20 mouse cellular contexts compared by ENCODE assay signal in the genomic region with DNA sequence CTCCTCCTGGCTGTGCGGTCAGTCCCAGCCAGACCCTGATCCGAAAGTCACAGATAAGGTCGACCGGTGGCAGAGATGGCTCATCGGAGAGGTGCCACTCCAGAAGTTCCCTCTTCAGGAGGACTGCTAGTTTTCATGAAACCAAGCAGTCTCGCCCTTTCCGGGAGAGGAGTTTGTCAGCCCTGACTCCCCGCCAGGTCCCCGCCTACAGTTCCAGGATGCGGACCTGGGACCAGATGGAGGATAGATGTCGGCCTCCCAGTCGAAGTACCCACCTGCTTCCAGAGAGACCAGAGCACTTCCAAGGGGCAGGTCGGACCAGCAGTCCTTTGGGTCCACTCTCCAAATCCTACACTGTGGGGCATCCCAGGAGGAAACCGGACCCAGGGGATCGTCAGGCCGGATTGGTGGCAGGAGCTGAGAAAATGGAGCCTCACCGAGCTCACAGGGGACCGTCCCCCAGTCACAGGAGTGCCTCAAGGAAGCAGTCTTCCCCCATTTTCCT. TPM values are rescaled to one million over a fixed set of nuclear protein-coding genes. Genes with fewer than 3 reads are reported as not detected.
A peak's percentile ranks its signal among the peaks of the same experiment; 100 is the strongest.
DNase-seq lines count a peak whose midpoint lies in the region; ATAC-seq and TF ChIP-seq lines count a peak whose summit lies in the region.
"Had no signal": no experiment of that assay in that cellular context is flagged by ENCODE, and none has a peak within 500 bp of the region (broad histone marks: within the 10 kb centered on the region; RNA-seq: fewer than 3 reads in every experiment).

No protein-coding gene starts in this region.

- 56% methylated on average over 18 of the region's 18 CpGs for WGBS in heart, adult 2 months
- WGBS in heart, embryonic 11.5 days (ENCODE audit: insufficient replicate concordance): 81% methylated on average over 18 of the region's 18 CpGs
- WGBS in embryonic facial prominence, embryonic 13.5 days: 87% methylated on average over 18 of the region's 18 CpGs

- H3K4me1 ChIP-seq in heart, adult 2 months (ENCODE audit: control insufficient read depth, insufficient read depth, low read length): peaks cover 9% of the 10 kb centered on the region
- H3K4me1 ChIP-seq in heart, embryonic 11.5 days (ENCODE audit: control insufficient read depth, insufficient read depth, low read length): peaks cover 15% of the 10 kb centered on the region
- H3K4me1 ChIP-seq in ES-Bruce4 (ENCODE audit: control insufficient read depth, insufficient read depth, low read length): no peaks in the 10 kb centered on the region
- H3K4me1 ChIP-seq in embryonic facial prominence, embryonic 13.5 days: peaks cover 15% of the 10 kb centered on the region; the same call in 1 of the 2 replicates
- H3K4me1 ChIP-seq: limb, embryonic 13.5 days had no signal

- no peak overlapping the region for H3K9ac ChIP-seq in heart, adult 2 months (ENCODE audit: low read depth, low read length)
- H3K9ac ChIP-seq in heart, embryonic 11.5 days (ENCODE audit: low read depth, low read length): no peak overlapping the region
- H3K9ac ChIP-seq in ES-Bruce4 (ENCODE audit: low read depth, poor library complexity, severe bottlenecking): no peak overlapping the region
- H3K9ac ChIP-seq in embryonic facial prominence, embryonic 13.5 days: no peak overlapping the region
- H3K9ac ChIP-seq: forebrain, embryonic 12.5 days; limb, embryonic 13.5 days had no signal

- no peak overlapping the region for H3K4me3 ChIP-seq in heart, adult 2 months
- no peak overlapping the region for H3K4me3 ChIP-seq in heart, embryonic 11.5 days (ENCODE audit: low read depth, low read length)
- H3K4me3 ChIP-seq in ES-Bruce4 (ENCODE audit: low read depth, low read length): peak overlapping the region; percentile 15
- H3K4me3 ChIP-seq in embryonic facial prominence, embryonic 13.5 days: no peak overlapping the region
- H3K4me3 ChIP-seq: forebrain, embryonic 12.5 days; limb, embryonic 13.5 days had no signal

- H3K27me3 ChIP-seq in heart, adult 2 months (ENCODE audit: control insufficient read depth, insufficient read depth, low read length): 0 out of 2 replicates have a peak, but pooled peaks cover 1% of the 10 kb centered on the region
- H3K27me3 ChIP-seq in heart, embryonic 11.5 days (ENCODE audit: control insufficient read depth, insufficient read depth, low read length): no peaks in the 10 kb centered on the region
- H3K27me3 ChIP-seq in ES-Bruce4 (ENCODE audit: control insufficient read depth, insufficient read depth, low read length, poor library complexity, severe bottlenecking): no peaks in the 10 kb centered on the region; the same call in 1 of the 2 replicates
- no peaks in the 10 kb centered on the region for H3K27me3 ChIP-seq in embryonic facial prominence, embryonic 13.5 days
- H3K27me3 ChIP-seq: forebrain, embryonic 12.5 days; limb, embryonic 13.5 days; Patski had no signal

- DNase-seq in heart, adult 2 months: peak; percentile 44 to 53
- peak; percentile 36 for DNase-seq in lung, postnatal 14 days
- DNase-seq in spleen, postnatal 36 days (ENCODE audit: low spot score in 2 of 2): no peak
- DNase-seq: kidney, adult 9 months had no signal

- no peaks in the 10 kb centered on the region for H3K9me3 ChIP-seq in heart, embryonic 11.5 days (replicated peaks; ENCODE audit: control insufficient read depth, low read length)
- peaks cover 4% of the 10 kb centered on the region; the same call in 1 of the 2 replicates for H3K9me3 ChIP-seq in ES-Bruce4 (replicated peaks; ENCODE audit: control insufficient read depth, insufficient read depth, low read length, poor library complexity, severe bottlenecking)
- H3K9me3 ChIP-seq in embryonic facial prominence, embryonic 13.5 days: no peaks in the 10 kb centered on the region

- TF ChIP-seq POLR2A in heart, adult 2 months (IDR thresholded peaks at IDR 0.05; ENCODE audit: insufficient read depth, low read depth, low read length): no peak
- no peak for TF ChIP-seq POLR2A in ES-Bruce4 (IDR thresholded peaks at IDR 0.05; ENCODE audit: insufficient read depth, low read length)

- no peak for ATAC-seq in heart, embryonic 11.5 days (replicated peaks; ENCODE audit: insufficient number of reproducible peaks, low FRiP score, low TSS enrichment)
- no peak for ATAC-seq in embryonic facial prominence, embryonic 13.5 days (ENCODE audit: insufficient number of reproducible peaks, insufficient read depth, low FRiP score, low TSS enrichment, low read depth)
- no peak for ATAC-seq in erythroid progenitor cell, adult 5-6 weeks (replicated peaks; ENCODE audit: low FRiP score, poor library complexity, severe bottlenecking)
- ATAC-seq: Patski had no signal

- no peak for TF ChIP-seq EP300 in heart, adult 2 months (IDR thresholded peaks at IDR 0.05; ENCODE audit: insufficient read depth, low read depth, low read length)
- no peak for TF ChIP-seq EP300 in ES-Bruce4 (IDR thresholded peaks at IDR 0.05; ENCODE audit: insufficient read depth, low read depth, low read length)

- H3K36me3 ChIP-seq in heart, adult 2 months (ENCODE audit: control insufficient read depth, insufficient read depth, low read length): peaks cover 5% of the 10 kb centered on the region; the same call in 1 of the 2 replicates
- 0 out of 2 replicates have a peak, but pooled peaks cover 3% of the 10 kb centered on the region for H3K36me3 ChIP-seq in heart, embryonic 11.5 days (ENCODE audit: control insufficient read depth, insufficient read depth, low read length)
- H3K36me3 ChIP-seq in ES-Bruce4 (ENCODE audit: control insufficient read depth, insufficient read depth, low read length, poor library complexity, severe bottlenecking): no peaks in the 10 kb centered on the region
- H3K36me3 ChIP-seq in embryonic facial prominence, embryonic 13.5 days: no peaks in the 10 kb centered on the region; the same call in 1 of the 2 replicates
- H3K36me3 ChIP-seq: forebrain, embryonic 12.5 days had no signal

- no peak for TF ChIP-seq CTCF in heart, adult 2 months (IDR thresholded peaks at IDR 0.05)
- no peak for TF ChIP-seq CTCF in ES-Bruce4 (IDR thresholded peaks at IDR 0.05; ENCODE audit: low read depth, low read length)

- peak overlapping the region; percentile 78 for H3K27ac ChIP-seq in heart, adult 2 months
- H3K27ac ChIP-seq in heart, embryonic 11.5 days (ENCODE audit: low read depth, low read length): no peak overlapping the region
- H3K27ac ChIP-seq in ES-Bruce4 (ENCODE audit: insufficient read depth, low read length): no peak overlapping the region
- peak overlapping the region; percentile 44; the same call in 1 of the 2 replicates for H3K27ac ChIP-seq in embryonic facial prominence, embryonic 13.5 days
- H3K27ac ChIP-seq: forebrain, embryonic 12.5 days; limb, embryonic 13.5 days had no signal

- no peaks in the 10 kb centered on the region; the same call in 1 of the 2 replicates for H3K79me2 ChIP-seq in heart, adult 2 months (replicated peaks; ENCODE audit: control insufficient read depth, insufficient read depth, low read length)

- no peak overlapping the region for H3K4me2 ChIP-seq in heart, embryonic 11.5 days
- H3K4me2 ChIP-seq in embryonic facial prominence, embryonic 13.5 days: no peak overlapping the region
- H3K4me2 ChIP-seq: forebrain, embryonic 12.5 days; limb, embryonic 13.5 days had no signal

- intact Hi-C loops in heart, adult 2 months (cut with DNase I): loop anchor here (2.0 kb wide), 1 partner anchor 30 kb away; no protein-coding TSS in a partner anchor

RNA-seq across cellular contexts. Expression of a gene that starts 24.2 kb away (rescaled TPM):
- not detected for total RNA-seq in heart, adult 2 months (2021)
- not detected in 2 replicates for polyA plus RNA-seq in heart, adult 2 months (2012; rRNA removed)
- polyA plus RNA-seq in heart, embryonic 11.5 days (2014; fragmentation: Nextera tagmentation; extraction: Ambion mirVana): not detected in 2 replicates
- polyA plus RNA-seq in ES-Bruce4 (2011; ENCODE audit: insufficient read depth, insufficient read length, low read depth, missing spikeins): not detected in 2 replicates
- polyA plus RNA-seq in embryonic facial prominence, embryonic 13.5 days (2015; fragmentation: Nextera tagmentation; extraction: Ambion mirVana): not detected in 2 replicates
- not detected in 2 replicates for total RNA-seq in erythroid progenitor cell, adult 5-6 weeks (2015; ENCODE audit: low replicate concordance)
- not detected in 2 replicates for total RNA-seq in erythroid progenitor cell, adult 5-6 weeks (2017; ENCODE audit: low replicate concordance)
- total RNA-seq: hematopoietic stem cell, adult 5-6 weeks; left cerebral cortex, adult 8-10 months; megakaryocyte-erythroid progenitor cell, adult 5-6 weeks; midbrain, postnatal 0 days had no signal
- polyA plus RNA-seq: embryonic facial prominence, embryonic 14.5 days; large intestine, adult 2 months; limb, embryonic 13.5 days; liver, embryonic 16.5 days; midbrain, postnatal 0 days; neural tube, embryonic 11.5 days; Patski; urinary bladder, adult 2 months had no signal

RNA-seq across cellular contexts. Expression of a gene that starts 31.9 kb away (rescaled TPM):
- total RNA-seq in heart, adult 2 months (2021): 1 to 10 TPM; 4.8 TPM
- polyA plus RNA-seq in heart, adult 2 months (2012; rRNA removed): 4.4 and 6.2 TPM in 2 replicates
- 14.4 and 15.8 TPM in 2 replicates for polyA plus RNA-seq in heart, embryonic 11.5 days (2014; fragmentation: Nextera tagmentation; extraction: Ambion mirVana)
- polyA plus RNA-seq in ES-Bruce4 (2011; ENCODE audit: insufficient read depth, insufficient read length, low read depth, missing spikeins): 0.63 and 0.91 TPM in 2 replicates
- 9.8 and 10.2 TPM in 2 replicates for polyA plus RNA-seq in embryonic facial prominence, embryonic 13.5 days (2015; fragmentation: Nextera tagmentation; extraction: Ambion mirVana)
- total RNA-seq in erythroid progenitor cell, adult 5-6 weeks (2015; ENCODE audit: low replicate concordance): not detected in 2 replicates
- 0.13 TPM in 1 of 2 replicates, not detected in the other for total RNA-seq in erythroid progenitor cell, adult 5-6 weeks (2017; ENCODE audit: low replicate concordance)

Comparison
In these comparisons a context has a peak if more than half of its experiments do, and no peak if none do; other contexts are left out.
1. H3K27ac ChIP-seq: peak in heart, adult 2 months (single experiment) and embryonic facial prominence, embryonic 13.5 days (single experiment); none in heart, embryonic 11.5 days (single experiment) and ES-Bruce4 (single experiment).
2. DNase-seq: peak in heart, adult 2 months (2 of 2) and lung, postnatal 14 days (single experiment); none in spleen, postnatal 36 days (0 of 2).